Mouse (Mus musculus) neural tube, embryonic 10.5 days (tissue): ENCODE measurements around the gene Wdr81.
A peak's percentile ranks its signal among the peaks of the same experiment; 100 is the strongest.

Experiments used
- DNase-seq: peaks from one replicate; pipeline ENCODE4 v3.0.0-alpha.2; 2017; ENCODE audit warnings: low spot score; ENCODE audit errors: extremely low spot score

The Wdr81 gene

DNA sequence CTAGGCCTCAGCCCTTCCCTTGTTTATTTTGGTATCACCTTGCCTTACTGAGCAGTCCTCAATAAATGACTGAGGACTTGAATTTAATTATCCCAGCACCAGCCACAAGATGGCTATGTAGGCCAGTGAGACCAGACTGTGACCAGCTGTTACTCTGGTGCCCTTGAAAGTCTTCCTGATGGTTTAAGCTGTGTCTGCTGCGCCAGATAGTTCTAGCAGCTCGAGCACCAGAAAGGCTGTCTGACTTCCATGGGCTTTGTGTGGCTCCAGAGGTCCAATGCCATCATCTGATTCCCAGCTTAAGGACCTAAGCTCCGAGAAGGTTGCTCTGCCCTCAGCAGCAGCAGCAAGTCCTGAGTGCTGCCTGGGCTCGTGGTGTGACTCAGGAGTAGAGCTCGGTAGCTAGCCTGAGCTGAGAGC, 52.2 kb downstream of the Wdr81 start:
- peak; percentile 33 for DNase-seq

GRCm38 (mm10) chr11:75400099-75400498, 54.4 kb downstream of the Wdr81 start:
- no peak for DNase-seq

DNA sequence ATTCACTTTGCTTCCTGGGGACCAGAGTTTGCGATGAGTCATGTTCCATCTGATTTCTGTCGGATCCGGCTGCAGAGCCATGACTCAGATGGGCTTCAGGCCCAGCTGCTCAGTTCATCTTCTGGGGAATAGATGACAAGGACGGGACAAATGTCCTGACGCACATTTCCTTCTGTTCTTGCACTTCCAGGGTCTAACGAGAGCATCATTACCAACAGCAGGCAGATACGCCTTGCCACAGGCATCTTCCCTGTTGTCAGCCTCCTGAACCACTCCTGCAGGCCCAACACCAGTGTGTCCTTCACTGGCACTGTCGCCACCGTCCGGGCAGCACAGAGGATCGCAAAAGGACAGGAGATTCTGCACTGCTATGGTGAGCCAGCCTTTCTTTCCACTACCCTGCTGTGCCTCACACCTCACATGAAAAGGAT, 55.1 kb downstream of the Wdr81 start:
- no peak for DNase-seq

- DNase-seq: no peak
Observed at GRCm38 (mm10) chr11:75397452-75397851, 57.1 kb downstream of the Wdr81 start.

- no peak for DNase-seq
Observed at GRCm38 (mm10) chr11:75395611-75396010, 58.9 kb downstream of the Wdr81 start.
